Mouse (Mus musculus): ENCODE results near the gene Hnrnpl.
A peak's percentile ranks its signal among the peaks of the same experiment; 100 is the strongest.

Gene Hnrnpl

DNA sequence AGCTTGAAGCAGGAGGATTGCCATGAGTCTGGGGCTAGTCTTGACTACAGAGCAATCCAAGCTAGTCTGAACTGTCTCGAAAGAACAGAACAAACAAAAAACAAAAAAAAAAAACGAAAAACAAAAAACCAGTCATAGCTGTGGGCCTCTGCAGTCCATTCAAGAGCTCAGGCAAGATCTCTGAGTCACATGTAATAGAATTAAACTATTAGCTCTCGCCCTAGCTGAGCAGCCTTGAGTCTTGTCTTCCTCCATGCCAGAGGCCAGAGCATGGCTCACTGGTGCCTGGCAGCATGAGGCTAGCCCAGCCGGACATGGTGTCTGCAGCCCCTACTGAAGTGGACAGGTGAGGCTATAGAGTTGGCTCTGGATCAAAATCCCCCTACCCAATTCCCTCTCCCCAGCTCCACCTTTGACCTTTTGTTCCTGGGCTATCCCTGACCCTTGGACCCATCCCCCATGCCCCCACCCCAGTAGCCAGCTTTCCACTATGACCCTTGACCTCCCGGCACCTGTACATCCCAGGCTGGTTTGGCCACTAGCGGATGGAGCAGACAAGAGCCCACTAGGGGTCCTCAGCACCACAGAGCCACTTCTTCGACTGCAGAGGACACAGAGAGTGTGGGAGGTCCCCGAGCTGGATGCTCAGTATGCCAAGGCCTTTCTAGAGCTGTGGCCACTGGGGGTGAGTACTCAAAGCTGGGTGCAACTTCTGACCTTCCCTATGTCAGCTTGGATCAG lies 18.1 kb upstream of the Hnrnpl start:
- no peak for DNase-seq (ENCODE audit: low read depth, low spot score)

DNA sequence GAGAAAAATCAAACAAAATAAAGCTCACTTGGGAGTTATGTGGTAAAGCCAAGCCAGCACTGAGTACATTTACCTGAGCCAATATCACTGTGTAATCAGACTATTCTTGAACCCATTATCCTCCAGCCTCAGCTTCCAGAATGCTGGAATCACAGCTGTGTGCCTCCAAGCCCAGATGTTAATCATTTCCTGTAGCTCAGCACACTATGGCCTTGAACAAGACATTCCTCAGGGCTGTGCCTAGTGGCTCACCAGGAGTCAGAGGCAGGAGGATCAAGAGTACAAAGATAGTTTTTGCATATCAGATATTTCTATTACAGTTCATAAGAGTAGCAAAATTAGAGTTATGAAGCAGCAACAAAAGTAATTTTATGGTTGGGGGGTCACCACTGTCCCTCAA lies 16.6 kb upstream of the Hnrnpl start:
- DNase-seq (ENCODE audit: low read depth, low spot score), result peak; percentile 35

DNA sequence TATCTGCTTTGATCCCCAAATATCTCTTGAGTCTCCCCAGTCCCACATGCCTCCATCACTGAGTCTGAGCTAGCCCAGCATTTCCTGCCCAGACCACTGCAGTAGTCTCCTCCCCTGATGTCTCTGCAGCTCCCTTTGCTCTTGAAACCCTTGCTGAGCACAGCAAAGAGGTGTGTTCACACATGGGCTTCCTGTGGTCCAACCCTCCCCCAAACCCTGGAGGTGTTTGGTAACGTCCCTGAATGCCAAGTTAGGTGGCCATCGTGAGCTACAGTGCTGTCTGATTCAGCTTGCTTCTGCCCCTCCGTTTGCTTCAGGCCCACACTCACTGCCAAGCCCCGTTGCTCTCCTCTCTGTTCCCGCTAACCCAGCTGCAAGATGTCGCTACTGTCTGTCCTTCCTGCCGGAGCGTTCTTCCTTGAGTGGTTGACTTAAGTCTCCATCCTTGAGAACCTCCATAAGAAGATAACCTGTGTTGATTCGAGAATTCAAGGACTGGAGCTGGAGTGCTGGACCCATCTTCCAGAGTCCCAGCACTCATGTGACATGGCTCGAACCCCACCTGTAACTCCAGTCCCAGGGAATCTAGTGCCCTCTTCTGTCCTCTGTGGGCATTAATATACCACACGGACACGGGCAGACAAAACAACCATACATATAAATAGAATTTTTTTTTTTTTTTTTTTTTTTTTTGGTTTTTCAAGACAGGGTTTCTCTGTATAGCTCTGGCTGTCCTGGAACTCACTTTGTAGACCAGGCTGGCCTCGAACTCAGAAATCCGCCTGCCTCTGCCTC lies 15.8 kb upstream of the Hnrnpl start:
- DNase-seq (ENCODE audit: low read depth, low spot score), result no peak

DNA sequence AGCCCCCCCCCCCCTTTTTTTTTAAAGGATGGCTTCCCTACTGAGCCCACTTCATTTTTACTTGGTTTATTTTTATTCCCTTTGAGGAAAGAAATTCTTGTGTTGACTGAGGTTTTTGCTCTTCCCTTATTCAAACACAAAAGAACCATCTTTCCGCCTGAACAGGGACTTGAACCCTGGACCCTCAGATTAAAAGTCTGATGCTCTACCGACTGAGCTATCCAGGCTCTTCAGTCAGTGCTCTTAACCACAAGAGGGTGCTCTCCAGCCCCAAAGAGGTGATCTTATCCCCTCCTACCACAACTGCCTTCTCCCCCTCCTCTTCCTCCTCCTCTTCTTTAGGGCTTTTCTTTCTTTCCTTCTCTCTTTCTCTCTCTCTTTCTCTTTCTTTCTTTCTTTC lies 14.5 kb upstream of the Hnrnpl start:
- no peak for DNase-seq (ENCODE audit: low read depth, low spot score)

DNA sequence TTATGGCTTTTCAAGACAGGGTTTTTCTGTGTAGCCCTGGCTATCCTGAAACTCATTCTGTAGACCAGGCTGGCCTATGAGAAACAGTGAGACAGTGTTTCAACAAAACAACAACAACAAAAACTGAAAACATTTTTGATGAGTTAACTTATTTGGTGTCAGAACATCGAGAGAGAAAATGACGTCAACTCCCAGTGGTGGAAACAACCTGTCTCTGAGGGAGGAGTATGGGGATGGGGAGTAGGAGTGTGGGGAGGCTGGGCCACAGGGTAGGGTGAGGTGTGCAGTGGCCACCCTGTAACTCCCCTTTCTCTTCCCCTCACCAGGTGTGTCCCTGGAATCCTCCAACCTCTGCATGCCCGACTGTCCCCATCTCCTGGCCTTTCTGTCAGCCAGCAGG lies 13.8 kb upstream of the Hnrnpl start:
- DNase-seq (ENCODE audit: low read depth, low spot score), result no peak

DNA sequence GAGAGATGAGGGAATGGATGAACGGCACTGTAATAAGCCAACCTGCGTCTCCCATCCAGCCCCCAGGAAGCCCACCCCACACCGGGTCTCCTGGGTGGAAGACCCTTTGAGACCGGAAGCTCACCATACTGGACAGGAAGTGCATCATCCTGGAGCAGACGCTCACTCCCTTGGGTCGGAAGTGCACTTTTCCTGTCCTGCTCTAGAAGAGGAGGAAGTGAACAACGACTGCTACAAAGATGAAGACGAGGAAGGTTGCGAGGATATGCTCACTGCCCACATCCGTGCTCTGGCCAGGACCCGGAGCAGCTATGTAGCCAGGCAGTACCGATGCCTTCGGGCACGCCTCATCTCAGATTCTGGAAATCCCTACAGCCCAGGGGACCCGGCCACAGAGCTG lies 12.5 kb upstream of the Hnrnpl start:
- DNase-seq (ENCODE audit: low read depth, low spot score), result no peak

DNA sequence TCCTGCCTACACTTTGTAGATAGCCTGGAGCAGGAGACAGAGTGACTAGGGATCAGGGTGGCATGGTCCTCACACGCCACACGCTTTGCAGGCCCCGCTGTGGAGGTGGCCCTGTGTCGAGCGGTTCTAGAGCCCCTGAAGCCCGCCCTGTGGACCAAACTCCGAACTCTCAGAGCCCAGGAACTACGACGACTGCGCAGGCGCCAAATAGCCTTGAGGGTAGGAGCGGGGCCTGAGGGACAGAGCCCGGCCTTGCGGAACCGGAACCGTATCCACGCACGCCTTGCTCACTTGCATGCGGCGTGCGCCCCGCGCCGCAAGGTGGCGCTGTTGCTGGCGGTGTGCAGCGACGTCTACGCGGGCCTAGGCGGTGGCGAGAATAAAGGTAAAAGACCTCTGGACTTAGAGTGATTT lies 11.8 kb upstream of the Hnrnpl start:
- peak; percentile 76 for DNase-seq (ENCODE audit: low read depth, low spot score)

DNA sequence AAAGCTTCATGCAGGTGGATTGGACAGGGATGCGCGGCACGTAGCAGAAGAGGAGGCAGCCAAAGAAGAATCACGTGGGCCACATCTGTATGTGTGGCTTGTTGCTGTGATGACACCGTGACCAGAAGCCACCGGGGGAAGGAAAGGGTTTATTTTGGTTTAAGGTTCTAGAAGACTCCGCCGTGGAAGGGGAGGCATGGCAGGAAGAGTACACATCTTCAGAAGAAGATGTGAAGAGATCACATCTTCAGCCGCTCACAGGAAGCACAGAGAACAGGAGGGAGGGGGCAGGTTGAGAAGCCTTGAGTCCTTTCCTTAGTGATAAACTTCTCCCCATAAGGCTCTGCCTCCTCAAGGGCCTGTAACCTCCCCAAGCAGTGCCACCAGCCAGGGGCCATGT lies 8.3 kb upstream of the Hnrnpl start:
- no peak for DNase-seq (ENCODE audit: low read depth, low spot score)

DNA sequence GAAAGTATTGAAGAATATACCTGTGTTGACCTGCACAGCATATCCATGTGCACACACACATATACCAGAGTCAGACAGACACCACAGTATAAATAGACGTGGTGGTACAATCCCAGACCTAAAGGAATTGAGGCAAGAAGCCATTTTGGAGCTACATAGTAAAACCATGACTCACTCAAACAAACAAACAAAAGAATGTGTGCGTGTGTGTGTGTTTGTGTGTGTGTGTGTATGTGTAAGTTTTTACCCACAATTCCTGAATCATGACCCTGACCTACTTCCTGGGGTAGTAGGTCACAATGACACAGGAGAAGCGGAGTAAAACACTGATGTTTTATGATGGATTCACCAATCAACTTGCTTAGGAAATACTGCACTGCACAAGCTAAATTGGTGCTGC lies 6.9 kb upstream of the Hnrnpl start:
- no peak for DNase-seq (ENCODE audit: low read depth, low spot score)

DNA sequence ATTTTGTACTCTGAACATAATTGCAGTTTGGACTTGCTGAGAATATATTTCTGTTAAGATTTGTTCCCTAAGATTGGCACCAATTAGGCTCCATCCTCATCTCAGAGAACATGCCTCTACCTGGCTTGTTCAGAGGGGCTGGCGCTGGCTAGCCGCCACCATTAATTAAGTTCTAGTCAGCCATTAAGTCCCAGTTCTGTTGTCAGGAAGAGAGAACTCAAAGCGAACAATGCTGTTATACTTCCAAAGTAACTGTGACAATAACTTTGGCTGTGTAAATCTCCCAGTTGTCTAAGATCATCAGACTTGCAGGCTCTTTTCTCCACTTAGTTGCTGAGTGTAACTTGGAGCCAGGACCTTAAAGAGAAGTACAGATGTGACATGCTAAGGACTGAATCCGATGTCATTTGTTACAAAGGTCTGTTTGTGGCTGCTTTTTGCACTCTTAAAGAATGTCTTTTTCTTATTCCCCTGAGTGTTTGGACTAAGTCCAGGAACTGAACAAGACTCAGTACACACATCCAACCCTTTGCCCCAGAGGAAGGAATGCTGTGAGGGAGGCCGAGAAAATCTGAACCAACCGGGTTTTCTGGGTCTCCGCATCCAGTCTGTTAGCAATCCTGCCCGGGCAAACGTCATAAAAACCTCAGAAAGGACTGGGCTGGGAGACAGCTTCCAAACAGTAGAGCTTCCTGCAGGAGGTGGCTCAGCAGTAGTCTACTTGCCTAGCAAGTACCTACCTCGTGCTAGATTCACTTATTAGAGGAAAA lies 6.3 kb upstream of the Hnrnpl start:
- peak; percentile 65 for DNase-seq (ENCODE audit: low read depth, low spot score)

DNA sequence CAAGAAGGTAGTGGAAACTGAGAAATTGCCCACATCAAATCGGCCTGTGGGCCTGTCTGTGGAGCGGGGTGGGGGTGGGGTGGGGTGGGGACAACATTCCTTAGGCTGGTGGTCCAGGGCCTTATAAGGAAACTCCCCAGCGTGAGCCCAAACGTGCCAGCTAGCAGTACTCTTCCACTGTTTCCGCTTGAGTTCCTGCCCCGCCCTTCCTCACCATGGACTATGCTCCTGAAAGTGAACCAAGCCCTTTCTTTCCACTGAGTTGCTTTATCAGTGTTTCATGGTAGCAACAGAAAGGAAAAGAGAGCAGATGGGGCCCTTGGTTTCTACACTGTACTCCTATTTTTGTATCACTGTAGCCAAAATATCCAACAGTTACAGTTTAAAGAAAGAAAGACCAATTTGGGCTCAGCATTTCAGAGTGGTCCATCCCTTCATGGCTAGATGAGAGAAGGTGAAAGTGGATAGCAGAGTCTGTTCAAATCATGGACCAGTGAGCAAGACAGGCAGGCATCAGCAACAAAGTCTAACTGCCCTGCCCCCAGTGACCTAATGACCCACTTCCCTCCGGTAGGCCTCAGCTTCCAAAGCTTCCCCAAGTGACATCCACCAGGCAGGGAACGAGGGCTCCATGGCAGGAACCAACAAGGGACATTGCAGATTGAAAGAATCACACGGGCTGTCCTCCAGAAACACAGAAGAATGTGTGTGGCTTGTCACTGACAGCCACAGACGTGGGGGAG lies 5.3 kb upstream of the Hnrnpl start:
- no peak for DNase-seq (ENCODE audit: low read depth, low spot score)

DNA sequence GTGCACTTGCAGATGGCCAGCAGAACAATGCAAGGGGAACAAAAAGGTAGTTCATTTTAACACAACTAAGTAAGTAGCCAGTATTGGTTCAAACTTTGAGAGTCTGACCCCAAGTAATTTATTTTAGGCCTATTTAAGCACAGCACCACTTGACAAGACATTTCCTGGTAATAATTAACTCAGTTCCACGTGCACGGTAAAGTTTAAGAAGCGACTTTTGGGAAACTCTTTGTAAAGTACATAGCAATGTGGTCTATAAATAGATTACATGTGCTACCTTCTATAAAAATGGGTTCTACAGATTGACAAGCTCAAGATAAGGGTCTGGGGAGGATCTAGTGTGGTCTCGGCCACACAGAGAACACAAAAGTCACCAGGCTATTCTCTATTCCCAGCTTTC lies 4.6 kb upstream of the Hnrnpl start:
- DNase-seq (ENCODE audit: low read depth, low spot score), result no peak

DNA sequence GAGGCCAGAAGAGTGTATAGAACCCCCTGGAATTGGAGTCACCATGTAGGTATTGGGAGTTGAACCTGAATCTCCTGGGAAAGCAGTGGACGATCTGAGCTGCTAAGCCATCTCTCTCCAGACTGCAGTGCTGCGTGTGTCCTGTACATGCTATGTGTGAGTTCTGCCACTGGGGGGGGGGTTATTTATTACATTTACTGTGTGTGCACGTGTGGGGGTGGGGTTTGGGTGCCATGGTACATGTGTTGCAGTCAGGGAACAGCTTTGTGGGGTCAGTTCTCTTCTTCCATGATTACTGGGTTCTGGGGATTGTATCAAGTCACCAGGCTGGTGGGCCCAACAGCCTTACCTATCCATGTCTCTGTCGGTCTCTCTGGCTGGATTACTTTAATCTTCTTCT lies 1.5 kb upstream of the Hnrnpl start:
- DNase-seq (ENCODE audit: low read depth, low spot score), result no peak

DNA sequence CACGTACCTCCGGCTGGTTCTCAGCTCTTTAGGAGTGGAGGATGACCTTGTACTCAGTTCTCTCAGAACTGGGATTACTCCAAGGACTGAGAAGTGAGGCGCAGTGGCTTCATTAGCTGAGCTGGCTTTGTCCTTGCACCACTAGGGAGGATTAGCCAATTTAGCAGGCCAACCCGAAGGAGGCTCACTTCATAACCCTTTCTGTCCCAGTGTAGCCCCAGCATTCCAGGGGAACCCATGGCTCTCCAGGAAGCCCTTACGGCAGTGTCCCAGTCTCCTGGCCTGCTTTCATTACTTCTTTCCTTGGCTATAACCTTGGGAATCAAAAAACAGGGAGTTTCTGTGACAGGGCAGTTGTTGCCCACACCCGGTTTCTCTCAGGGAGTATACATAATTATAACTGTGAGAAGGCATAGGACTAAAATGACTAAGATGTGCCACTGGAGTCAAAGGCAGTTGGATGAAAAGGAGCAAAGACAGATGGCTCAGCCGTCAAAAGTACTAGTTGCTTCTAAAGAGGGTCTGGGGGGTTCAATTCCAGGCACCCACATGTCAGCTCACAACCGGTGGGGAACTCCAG lies 610 bp upstream of the Hnrnpl start:
- DNase-seq (ENCODE audit: low read depth, low spot score), result no peak

DNA sequence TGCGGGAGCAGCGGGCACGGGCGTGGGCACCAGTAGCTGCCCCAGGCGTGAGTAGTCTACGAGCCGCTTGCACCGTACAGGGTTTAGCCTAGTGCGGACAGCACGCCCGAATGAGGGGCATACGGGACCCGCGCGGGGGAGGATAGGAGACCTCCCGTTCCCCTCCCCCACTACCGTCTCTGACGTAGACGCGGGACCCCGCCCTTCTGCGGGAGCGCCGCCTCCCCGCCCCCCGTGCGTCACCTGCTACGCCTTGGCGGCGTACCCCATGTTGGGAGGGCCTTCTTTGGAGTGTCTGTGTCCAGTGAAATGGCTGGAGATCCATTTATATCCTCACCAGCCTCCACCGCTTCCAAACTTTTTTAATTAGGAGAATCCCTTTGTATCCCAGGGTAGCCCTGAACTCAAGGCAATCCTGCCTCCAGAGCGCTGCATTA lies 634 bp downstream of the Hnrnpl start:
- DNase-seq (ENCODE audit: low read depth, low spot score), result peak; percentile 91

DNA sequence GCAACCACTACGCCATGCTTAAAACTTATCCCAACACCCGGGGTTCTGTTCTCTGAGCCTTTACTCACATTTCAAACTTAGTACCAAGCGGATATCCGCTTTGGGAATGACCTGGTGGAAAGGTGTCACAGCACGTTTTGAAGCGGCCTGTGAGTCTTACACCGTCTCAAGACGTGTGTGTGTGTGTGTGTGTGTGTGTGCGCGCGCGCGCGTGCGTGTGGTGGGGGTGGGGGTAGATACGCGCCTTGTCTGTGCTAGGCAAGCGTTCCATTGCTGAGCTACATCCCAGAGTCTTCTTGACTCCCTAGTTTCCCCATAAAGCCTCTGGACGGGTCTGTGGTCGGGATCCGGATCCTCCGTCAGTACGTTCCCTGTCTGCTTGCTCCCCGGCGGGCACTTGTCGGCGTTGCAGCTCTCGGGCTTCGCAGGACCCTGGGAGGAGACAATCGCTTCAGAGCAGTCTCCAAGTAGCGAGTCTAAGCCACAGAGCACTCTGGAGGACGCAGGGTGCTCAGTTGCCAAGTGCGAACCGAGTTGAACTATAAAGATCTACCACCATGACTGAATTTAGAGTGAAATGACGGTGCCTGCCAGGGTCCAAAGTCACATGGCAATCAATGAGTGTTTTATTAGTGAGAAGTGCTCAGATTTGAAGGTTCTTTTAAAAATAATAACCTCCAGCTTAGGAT lies 1.2 kb downstream of the Hnrnpl start:
- no peak for DNase-seq (ENCODE audit: low read depth, low spot score)

DNA sequence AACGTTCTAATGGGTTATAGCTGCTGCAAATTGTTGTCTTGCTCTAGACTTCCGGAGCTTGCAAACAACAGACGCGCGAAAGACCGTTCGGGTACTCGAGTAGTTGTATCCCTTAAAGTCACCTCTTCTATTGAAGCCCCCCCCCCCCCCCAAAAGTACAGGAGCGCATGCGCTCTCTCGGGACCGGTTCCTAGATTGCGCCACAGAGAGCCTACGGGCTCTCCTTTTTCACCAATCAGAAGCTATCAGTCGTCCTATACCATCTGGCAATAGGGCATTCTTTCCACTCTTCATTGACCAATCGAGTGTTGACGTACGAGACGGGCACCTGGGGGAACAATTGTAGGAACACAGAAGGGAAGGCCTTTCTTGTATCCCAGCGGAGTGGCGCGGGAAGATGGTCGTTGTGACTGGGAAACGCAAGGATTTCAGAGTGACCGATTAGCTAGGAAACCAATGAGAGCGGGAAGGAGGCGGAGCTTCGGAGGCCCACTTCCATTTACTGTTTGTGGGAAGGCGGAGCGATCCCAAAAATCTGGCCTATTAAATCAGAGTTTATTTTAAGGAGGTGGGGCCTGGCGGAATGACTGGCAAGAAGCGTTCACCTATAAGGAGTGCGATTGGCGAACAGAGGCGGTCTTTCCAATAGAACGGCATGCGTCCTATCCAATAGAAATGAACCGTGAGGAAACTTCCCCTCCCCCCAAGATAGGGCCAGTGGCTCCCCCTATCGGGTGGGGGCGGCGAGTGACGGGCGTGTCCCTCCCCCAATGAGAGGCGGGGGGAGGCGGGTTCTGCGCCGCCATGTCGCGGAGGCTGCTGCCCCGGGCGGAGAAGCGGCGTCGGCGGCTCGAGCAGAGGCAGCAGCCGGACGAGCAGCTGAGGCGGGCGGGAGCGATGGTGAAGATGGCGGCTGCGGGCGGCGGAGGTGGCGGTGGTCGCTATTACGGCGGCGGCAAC lies 2.0 kb downstream of the Hnrnpl start:
- peak; percentile 99 for DNase-seq (ENCODE audit: low read depth, low spot score)

DNA sequence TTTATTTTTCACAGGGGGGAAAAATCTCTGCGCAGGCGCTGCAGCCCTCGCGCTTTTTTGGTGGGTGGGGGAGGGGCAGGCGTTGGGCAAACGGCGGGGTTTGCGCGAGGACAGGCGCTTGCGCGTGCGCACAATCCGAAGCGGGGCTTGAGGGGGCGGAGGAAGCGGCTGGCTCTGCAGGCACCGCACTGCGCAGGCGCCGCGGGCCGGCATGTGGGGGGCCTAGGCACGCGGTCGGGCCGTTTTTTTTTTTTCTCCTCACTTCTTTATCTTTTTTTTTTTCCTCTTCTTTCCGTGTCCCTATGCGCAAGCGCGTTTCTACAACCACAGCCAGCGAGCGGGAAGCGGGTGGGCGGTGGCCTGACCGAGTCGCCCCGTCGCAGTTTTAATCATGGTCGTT lies 2.9 kb downstream of the Hnrnpl start:
- DNase-seq (ENCODE audit: low read depth, low spot score), result peak; percentile 95

DNA sequence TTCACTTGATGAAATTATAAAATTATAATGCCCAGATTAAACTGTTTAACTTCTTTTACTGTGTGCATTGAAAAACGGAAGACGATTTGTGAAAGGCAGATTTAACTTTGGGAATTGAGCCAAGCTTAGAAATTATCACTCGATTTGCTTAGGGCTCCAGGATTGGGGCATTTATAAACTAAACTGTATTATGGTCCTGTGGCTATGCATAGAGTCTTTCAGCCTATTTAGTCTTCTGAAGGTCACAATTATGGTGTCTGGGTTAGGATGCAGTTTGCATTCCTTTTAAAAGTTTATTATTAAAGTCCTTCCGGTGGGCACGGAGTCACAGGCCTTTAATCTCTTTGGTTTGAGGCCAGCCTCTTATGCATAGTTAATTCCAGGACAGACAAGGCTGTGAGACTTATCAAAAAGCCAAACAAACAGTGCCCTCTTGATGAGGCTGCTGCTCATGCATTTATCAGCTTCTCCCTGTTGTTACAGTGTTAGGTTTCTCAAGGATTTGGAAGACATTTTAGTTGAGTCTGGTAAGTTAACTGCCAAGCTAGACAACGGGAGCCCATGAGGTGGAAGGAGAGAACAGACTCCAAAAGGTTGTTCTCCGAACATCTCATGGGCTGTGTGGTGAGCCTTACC lies 3.4 kb downstream of the Hnrnpl start:
- no peak for DNase-seq (ENCODE audit: low read depth, low spot score)
